Mouse (Mus musculus) cortical plate, adult 2 months (tissue): ENCODE results near the gene Sirpa.

ENCODE experiments used
- CTCF ChIP-seq: fragments of 200-500 bp; IDR thresholded peaks from 2 replicates; pipeline ENCODE4 v1.5.1; 2011; ENCODE audit warnings: mild to moderate bottlenecking, control low read depth, low read length; ENCODE audit not compliant: insufficient read depth; ENCODE audit errors: extremely low read depth
- POLR2A ChIP-seq: fragments of 200-500 bp; IDR thresholded peaks from 2 replicates; pipeline ENCODE4 v1.6.1; 2011; ENCODE audit warnings: mild to moderate bottlenecking, low read length, control low read depth; ENCODE audit not compliant: insufficient read depth; ENCODE audit errors: extremely low read depth

DNA sequence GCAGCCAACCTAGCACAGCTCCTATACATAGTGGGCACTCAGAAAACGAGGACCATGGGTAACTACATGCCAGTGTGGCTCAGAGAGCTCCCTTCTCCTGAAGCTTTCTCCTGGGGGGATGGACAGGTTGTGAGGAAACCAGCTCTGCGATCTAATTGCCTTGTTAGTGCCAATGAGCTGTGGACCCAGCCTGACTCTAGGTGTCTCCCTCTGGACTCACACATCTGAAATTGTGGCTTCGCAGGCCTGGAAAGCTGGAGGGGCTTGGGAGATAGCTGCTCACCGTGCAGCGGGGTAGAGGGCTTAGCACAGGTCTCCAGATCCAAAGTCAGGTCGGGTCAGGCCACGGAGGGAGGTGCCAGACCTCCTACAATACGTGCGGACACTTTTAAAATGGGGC is 5.5 kb downstream of the Sirpa start:
- TF ChIP-seq CTCF (no peak), POLR2A (no peak)
